Mouse (Mus musculus) urinary bladder, adult 2 months (tissue): ENCODE measurements around the gene Mfsd4b5. TPM values are rescaled to one million over a fixed set of nuclear protein-coding genes. Genes with fewer than 3 reads are reported as not detected.
"Not testable (repeated sequence)": the region's sequence is repeated elsewhere in the genome, so short reads cannot be mapped to it uniquely, and the experiment has no call there.

ENCODE experiments used
- DNase-seq: peaks from one replicate; pipeline ENCODE4 v3.0.0; 2022; ENCODE audit warnings: low spot score
- polyA plus RNA-seq: library from polyadenylated mRNA; depleted of rRNA; stranded (reverse); fragments of >200 nt; gene quantifications from 2 replicates; pipeline ENCODE4 v1.2.3, GENCODE M21; 2012; rRNA removed

Mfsd4b5 gene
- polyA plus RNA-seq = 0.12 and 0.18 TPM in 2 replicates

DNA sequence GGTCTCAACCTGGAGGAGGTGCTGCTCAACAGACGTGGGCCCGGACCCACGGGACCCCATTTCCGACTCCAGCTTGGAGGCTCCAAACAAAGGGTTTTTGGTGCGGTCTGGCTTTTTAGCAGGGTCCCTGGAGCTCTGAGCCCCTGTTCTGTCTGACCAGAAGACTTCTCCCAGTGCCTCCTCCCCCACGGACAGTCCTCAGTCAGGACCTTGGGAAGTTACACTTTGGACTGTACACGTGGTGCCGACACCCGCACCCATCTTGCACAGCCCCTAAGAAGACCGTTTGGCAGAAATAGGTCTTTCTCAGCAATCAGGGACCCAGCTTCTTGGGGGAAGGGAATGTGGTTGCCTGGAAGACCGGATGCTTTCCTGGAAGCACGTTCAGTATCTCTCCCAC is at the start of gene Mfsd4b5:
Gene Mfsd4b5, minus strand, starts transcription at position 181 of the 400 bp plus-strand sequence.
- DNase-seq = no peak

DNA sequence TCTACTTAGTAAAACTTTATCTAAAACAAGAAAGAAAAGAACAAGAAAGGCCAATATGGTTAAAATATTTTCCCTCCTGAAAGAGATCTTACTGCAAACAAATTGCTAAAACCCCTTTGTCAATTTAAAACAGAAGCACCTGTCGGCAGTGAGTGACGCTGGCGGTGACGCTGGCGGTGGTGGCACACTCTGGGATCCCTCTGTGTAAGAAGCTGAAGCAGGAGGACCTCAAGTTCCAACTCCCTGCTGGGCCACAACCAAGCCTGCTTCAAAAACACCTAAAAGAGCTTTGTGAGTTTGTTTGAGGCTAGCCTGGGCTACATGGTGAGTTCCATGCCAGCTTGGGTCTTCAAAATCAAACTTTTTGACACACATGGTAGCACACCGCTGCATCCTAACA is 48.5 kb upstream of the Mfsd4b5 start:
- no peak for DNase-seq

DNA sequence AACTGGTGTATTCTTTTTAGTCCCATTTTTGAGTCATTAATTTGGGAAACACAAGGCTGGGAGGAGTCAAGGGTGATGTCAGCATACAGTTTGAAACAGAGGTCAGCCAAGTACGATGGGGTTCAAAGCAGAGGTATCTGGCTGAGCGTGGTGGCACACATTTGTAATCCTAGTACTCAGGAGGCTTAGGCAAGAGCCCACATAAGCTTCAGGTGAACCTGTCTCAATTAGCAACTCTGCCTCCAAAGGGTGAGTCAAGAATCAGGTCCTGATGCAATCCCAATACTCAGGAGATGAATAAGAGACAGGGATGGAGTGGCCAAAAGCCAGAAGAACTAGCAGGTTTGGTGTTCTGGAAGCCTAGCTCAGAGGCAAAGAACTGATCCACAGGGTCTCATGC is 46.5 kb upstream of the Mfsd4b5 start:
- DNase-seq = no peak

DNA sequence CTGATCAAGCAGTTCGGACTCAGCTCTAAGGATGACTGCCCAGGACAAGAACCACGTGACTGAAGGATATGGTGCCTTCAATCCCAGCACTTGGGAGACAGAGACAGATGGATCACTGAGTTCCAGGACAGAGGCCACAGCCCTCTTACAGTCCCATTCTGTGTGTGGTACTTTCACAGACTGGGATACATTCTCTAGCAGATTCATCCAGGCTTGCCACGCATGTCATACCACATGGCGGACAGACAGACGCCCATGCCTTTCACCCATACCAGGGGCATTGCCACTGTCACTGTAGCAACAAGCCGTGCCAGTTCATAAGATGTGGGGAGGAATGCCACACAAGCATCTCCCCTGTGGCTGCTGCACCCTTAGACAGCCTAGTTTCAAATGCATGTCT is 44.3 kb upstream of the Mfsd4b5 start:
- no peak for DNase-seq

DNA sequence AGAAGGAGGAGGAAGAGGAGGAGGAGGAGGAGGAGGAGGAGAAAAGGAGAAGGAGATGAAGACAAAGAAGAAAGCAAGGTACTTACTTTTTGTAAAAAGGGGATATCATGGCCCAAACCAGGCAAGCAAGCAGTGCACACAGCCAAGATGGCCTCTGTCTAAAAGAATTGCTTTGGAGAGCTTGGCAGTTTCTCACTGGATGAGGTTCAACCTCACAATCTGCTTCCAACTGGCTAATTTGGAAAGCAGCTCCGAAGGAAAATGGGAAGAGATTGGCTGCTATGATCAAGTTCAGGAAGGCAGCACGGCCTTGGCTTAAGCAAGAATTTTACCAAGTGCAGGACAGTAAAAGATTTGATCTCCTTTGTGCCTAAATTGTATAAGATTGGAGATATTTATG is 43.2 kb upstream of the Mfsd4b5 start:
- DNase-seq = no peak

DNA sequence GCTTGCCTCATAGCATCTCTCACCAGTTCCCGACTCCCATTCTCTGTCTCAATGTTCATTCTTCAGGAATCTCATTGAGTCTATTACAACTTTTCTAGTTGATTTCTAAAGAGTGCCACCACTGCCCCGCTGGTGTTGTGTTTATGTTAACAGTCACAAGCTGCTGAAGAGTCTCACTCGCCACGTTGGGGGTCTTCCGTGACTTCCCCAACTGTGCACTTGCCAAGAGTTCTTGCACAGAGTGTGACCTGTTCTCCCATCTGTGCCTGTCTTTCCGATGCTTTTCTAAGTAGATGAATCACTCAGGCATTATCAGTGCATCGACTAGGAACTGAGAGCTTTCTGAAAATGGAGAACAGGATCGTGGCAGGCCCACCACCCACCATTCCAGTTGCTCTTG is 41.6 kb upstream of the Mfsd4b5 start:
- DNase-seq = no peak

DNA sequence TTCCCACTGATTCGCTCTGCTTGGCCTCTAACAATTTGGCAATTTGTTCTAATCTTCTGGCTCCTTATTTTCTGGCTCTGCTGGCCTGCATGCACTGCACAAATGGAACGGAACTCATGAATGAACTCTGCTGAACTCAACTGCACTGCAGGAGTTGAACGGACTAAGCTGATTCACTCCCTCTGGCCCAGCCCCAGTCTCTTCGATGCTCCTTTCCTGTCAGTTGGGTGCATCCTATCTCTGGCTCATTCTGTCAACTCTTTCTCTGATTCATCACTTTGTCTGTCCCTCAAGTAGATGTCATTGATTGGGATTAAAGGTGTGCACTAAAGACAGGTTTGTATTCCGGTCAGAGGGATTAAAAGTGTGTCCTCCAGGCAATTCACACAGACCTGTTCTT is 40.1 kb upstream of the Mfsd4b5 start:
- DNase-seq = no peak

DNA sequence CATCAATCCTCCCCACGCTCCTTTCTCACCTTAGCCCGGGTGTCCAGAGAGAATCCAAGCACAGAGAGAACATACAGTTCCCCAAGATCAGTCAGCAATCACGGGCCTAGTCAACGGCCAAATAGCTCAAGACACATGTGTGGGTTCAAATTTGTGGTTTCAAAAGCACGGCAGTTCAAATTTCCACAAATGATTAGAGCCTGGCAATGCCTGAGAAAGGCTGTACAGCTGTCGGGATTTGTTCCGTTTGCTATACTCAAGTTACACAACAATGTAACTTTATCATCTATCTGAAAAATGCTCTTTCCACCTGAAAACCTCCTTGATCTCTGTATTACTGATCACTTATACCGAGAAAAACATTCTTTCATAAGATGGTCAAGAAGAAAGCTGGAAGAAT is 39.1 kb upstream of the Mfsd4b5 start:
- DNase-seq = no peak

DNA sequence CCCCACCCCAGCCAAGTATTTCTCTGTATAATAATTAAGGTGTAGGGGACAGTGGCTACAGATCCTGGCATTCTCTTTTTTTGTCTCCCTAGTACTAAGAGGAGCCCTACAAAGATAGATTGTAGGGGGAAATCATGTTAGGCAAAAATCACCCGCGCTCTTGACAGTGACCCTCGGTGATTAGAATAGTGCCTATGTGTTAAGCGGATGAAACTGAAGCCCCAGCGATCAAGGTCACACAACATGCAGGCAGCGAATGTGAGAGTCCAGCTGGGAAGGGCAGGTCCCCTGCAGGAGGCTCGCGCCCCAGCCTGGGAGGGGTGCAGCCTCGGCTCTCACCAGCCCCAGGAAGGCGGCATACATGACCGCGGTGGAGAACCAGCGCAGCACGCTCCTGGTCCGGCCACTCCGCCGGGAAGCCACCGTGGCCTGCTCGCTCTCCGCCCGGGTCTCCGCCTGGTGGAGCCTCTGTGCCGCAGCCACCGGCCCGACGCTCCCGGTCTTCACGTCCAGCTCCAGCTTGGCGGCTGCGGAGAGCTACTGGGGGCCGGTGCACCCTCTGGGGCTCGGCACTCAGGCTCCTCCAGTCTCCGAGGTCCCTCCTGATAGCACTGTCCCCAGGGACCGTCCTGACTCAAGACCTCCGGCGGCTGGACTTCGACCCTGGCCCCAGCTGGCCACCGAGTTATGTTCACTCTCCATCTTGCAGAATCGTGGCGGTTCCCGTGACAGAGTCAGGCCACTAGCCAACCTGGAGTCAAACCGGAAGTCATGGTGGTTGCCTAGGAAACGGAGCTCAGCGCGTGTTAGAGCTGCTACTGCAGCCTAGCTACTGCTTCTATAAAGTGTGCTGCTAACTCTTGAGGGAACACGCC is 38.3 kb upstream of the Mfsd4b5 start, which contains the start of gene Mfsd4b1:
Gene Mfsd4b1, minus strand, starts transcription at position 715 of the 875 bp plus-strand sequence.
- peak; percentile 42 for DNase-seq

DNA sequence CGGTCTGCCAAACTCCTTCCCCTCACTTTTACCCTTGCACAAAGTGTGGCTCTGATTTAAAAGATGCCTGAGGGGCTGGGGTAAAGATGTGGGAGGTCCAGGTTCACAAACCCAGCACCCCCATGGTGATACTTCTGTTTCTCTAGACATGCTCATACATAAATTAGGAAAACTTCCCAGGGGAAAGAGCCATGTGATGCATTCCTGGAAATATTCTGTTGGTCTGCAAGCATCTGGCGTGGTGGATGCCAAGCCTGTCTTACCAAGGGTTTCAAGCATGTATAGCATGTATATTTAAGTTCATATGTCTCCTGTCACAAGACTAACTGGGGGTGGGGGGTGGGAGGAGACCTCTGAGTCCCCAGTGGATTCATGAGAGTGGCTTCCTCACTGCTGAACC is 34.0 kb upstream of the Mfsd4b5 start:
- no peak for DNase-seq

DNA sequence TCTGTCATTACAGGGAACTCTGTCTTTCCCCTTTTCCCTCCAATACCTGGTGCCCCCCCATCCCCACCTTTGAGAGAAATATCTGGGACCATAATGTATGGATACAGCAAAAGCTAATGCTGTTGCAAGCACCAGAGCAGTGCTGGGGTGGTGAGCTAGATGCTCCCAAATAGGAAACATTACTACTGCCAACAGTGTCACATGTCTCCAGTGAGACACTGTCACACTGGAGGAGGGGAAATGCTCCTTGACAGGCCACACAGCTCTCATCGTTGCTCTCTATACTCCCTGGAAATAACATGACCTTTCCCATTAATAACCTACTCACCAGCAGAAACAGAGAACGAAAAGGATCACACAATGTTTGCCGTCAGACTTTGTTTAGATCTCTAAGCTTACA is 33.0 kb upstream of the Mfsd4b5 start:
- DNase-seq = no peak

DNA sequence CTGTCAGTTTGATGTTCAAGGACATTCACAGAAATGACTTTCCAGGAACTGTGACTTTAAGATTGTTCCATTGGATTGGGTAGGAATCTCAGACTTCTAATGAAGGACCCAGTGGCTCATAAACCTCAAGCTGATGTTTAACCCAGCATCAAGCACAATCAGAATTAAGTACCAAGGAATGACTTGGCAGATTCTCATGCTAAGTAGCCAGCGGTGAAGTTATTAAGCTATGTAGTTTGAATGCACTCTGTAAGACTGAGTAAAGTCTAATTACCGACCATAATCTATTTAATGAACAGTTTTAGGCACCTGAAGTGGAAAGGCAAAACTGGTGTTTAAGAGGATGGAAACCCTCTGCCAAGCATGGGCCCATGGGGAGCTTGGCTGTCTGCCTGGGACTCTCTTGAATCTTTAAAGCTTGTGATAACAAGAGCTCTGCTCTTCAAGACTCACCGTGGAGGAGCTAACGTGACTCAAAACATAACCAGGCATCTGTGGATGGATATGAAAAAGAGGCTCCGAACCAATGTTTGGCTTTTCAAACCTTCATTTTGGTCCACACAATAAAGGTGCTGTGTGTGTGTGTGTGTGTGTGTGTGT is 31.9 kb upstream of the Mfsd4b5 start:
- no peak for DNase-seq

DNA sequence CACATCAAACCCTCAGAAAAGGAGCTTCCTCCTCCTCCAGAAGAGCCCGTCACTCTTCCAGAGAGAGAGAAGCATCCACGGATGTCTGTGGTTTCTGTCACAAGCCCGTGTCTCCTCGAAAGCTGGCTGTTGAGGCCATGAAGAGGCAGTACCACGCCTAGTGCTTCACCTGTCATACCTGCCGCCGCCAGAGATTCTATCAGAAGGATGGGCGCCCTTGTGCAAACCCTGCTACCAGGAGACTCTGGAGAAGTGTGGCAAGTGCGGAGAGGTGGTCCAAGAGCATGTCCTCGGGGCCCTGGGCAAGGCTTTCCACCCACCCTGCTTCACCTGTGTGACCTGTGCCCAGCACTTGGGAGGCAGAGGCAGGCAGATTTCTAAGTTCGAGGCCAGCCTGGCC is 23.1 kb upstream of the Mfsd4b5 start:
- no peak for DNase-seq

DNA sequence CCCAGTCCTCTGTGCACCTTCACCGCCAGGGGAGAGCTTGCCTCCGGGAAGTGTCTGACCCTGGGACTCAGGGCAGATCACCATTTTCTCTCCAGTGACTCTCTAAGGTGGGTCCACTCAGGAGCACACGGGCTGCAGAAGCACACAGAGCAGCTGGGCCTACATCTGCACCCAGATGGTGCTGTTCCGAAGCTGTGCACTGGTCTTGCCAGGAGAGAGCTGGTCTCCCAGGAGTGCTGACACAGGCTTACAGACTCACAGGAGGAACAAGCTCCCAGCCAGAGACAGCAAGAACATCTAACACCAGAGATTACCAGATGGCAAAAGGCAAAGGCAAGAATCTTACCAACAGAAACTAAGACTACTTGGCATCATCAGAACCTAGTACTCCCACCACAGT is 22.4 kb upstream of the Mfsd4b5 start:
- not testable (repeated sequence) for DNase-seq

DNA sequence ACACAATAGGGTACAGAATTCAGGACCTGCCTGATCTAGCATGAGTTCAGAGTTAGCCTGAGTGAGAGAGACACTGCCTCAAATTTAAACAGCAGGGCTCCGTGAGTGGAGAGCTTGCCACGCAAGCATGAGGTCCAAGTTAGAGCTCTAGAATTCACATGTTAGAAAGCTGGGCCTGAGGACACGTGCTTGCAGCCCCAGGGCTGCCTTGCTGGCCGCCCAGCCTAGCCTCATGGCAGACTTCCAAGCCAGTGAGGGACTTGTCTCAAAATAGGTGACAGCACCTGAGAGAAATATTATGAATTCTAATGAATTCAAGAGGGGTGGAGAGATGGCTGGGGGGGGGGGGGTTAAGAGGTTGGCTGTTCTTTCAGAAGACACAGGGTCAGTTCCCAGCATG is 21.5 kb upstream of the Mfsd4b5 start:
- no peak for DNase-seq

DNA sequence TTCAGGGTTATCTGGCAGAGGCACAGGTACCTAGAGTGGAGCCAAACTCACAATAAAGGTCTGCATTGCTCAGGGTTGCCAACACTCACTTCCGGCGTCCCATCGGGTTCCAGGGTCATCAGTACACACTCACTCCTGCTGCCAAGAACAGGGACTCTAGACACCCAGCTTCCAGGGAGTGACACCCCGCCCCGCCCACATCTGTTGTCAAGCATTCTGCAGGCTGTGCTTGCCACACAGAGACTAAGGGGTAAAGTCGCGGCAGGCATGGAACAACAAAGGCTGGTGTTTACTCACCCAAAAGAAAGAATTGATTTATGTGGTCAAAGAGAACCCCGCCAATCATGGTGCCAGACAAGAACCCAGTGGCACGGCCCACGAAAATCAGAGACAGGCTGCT is 20.5 kb upstream of the Mfsd4b5 start:
- DNase-seq = no peak

DNA sequence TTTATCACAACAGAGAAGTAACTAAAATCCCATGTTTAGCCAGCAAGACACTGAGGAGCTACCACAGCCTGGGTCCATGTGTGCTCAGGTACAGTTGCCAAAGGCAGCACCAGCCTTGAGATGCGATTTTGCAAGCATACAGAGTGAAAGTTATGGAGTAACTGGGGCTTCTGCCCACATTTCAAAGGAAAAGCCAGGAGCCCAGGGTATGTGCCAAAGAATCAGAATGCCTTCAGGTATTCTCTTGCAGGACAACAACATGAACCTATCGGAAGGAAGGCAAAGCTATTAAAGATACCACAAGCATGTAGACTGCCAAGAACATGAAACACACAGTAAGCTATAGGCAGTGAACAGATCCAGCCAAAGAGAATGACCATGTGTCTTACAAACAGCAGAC is 14.3 kb upstream of the Mfsd4b5 start:
- no peak for DNase-seq

DNA sequence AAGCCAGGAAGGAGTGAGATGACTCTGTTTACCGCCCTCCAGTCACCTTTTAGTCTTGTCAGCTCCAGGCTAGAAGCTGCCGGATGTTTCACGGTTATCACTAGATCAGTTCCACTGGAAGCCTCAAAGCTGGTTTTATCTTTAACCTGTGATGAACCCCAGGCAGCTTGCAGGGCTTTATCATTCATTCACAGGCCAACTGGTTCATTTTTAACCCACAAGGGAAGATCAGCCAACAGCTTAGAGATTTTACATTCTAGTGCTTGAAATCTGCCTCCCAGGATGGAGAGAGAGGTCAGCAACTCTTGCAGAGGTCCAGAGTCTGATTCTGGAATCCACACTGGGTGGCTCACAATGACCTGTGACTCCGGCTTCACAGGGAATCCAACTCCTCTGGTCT is 4.7 kb upstream of the Mfsd4b5 start:
- DNase-seq = no peak

DNA sequence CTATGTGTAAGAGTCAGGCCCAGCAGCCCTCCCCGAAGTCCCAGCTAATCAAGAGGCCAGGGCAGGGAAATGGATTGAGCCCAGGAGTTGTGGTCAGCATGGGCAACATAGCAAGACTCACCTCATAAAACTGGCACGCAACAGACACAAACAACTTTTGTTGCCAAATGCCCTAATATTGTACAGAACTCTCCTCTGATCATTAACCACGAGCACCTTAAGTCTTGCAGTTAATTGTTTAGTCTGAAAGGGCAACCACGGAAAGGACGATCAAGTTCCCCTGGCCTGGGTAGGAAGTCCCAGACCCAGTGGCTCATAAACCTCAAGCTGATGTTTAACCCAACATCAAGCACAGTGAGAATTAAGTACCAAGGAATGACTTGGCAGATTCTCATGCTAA is 3.8 kb downstream of the Mfsd4b5 start:
- no peak for DNase-seq

DNA sequence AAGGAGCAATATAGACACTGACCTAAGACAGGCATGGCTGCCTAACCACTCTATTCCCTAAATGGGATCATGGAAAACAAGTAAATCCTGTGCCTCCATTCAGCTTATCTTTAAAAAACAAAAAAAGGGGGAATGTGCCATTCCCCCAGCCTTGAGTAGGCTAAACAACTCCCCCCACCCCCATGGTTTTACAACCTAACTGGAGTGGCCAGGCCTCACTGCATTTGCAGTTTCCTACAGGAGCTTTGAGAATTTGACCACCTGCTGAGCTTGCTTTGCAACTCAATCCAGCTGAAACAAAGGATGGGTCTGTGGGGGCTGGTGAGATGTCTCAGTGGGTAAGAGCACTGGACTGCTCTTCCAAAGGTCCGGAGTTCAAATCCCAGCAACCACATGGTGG is 8.2 kb downstream of the Mfsd4b5 start:
- no peak for DNase-seq

DNA sequence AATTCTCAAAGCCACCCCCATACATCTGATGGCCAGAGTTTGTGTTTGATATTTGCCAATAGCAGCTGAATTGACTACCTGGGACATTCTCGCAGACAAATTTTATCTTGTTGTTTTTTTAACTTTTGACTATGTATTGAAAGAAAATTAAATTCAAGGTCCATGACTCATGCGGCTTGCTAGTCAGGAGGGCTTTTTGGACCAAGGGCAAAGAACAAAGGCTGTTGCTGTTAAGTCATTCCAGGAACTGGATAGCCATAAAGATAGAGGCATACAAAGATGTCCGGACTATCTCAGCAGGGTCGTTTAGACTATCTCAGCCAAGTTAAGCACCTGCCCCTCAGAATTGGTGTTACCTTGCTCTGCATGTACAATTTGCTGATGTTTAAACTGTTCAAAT is 9.1 kb downstream of the Mfsd4b5 start:
- DNase-seq = no peak

DNA sequence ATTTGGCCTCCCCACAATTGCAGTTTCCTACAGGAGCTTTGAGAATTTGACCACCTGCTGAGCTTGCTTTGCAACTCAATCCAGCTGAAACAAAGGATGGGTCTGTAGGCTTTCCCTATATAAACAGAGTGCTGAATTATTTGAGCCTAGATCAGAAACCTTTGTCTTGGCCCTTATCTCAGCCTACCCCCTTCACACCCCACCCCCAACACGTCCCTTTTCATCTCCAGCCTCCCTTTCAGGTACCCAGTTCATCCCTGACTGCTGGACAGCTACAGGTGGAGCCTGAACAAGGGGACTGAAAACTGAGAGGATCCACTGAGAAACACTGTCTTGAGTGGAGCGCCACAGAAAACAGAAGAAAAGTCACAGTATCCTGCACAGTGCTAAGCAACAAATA is 10.7 kb downstream of the Mfsd4b5 start:
- DNase-seq = no peak

DNA sequence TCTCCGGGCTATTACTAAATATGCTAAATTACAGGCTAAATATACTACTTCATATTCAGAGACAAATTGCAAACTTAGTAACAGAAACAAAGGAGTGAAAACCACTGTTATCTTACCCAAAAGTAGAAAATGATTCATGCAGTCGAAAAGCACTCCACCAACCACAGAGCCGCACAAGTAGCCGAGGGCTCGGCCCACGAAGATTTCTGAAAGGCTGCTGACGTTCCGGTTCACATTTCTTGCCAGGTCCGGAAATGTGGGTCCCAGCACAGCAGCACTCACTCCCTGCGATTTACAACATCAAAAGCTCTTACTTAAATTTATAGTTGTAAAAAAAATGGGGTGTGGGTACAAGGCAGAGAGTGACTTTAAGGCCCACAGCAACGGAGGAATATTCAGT is 11.5 kb downstream of the Mfsd4b5 start:
- DNase-seq = no peak

DNA sequence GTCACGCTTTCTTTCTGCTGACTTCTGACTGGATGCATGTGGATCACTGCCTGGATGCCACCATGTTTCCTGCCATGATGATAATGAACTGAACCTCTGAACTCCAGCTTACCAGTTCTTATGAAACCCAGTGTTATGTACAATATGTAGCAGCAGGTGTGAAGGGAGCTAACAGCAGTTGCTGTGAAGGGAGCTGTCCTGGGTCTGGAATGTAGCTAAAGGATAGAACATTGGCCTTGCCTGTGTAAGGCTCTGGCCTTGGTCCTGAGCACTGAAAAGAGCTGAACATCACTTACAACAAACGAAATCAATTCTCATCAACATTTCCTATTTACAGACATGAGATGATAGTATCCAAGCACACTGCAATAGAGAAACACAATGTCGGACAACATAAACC is 18.9 kb downstream of the Mfsd4b5 start:
- DNase-seq = no peak
